9 mouse cellular contexts compared by ENCODE assay signal in the genomic region with DNA sequence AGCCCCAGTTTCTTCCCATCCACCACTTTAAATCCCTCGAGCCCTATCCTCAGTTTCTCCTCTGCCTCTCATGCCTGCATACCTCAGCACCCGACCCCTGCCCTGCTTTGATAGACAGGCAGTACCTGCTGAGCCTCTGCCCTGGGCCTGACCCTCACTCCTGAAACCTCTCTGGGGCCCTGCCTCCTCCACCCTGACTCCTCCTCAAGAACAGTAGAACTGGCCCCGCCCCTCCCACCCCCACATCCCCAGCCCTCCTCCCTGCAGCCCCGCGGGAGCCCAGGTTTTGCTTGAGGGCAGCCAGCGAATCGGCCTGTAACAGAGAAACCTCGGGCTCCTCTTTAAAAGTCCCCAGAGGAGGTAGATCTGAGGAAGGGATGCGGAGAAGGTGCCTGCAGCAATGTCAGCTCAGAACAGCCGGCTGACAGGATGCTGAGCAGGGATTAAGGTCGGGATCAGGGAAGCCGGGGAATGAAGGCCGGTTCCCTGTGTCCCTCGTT. TPM values are rescaled to one million over a fixed set of nuclear protein-coding genes. Genes with fewer than 3 reads are reported as not detected.
DNase-seq lines count a peak whose midpoint lies in the region; ATAC-seq lines count a peak whose summit lies in the region.
"Had no signal": no experiment of that assay in that cellular context is flagged by ENCODE, and none has a peak within 500 bp of the region (broad histone marks: within the 10 kb centered on the region; RNA-seq: fewer than 3 reads in every experiment).

No protein-coding gene starts in this region.

- 6% methylated on average over 14 of the region's 14 CpGs for WGBS in heart, embryonic 12.5 days
- 9% methylated on average over 14 of the region's 14 CpGs for WGBS in limb, embryonic 15.5 days
- WGBS in neural tube, embryonic 12.5 days = 3% methylated on average over 14 of the region's 14 CpGs

- ATAC-seq in heart, embryonic 12.5 days (ENCODE audit: insufficient number of reproducible peaks, low FRiP score) = no peak
- ATAC-seq in limb, embryonic 15.5 days (ENCODE audit: insufficient number of reproducible peaks, low FRiP score, low TSS enrichment, low read depth) = no peak
- 0 out of 2 replicates have a peak, but pooled peaks have one; percentile 30 for ATAC-seq in neural tube, embryonic 12.5 days (ENCODE audit: low FRiP score, low read depth)
- ATAC-seq in erythroid progenitor cell, adult 5-6 weeks (replicated peaks; ENCODE audit: low FRiP score, poor library complexity, severe bottlenecking) = no peak

- peaks cover 15% of the 10 kb centered on the region for H3K4me1 ChIP-seq in heart, embryonic 12.5 days (replicated peaks)
- peaks cover 19% of the 10 kb centered on the region for H3K4me1 ChIP-seq in limb, embryonic 15.5 days
- peaks cover 26% of the 10 kb centered on the region for H3K4me1 ChIP-seq in neural tube, embryonic 12.5 days

- H3K4me2 ChIP-seq in heart, embryonic 12.5 days = peak overlapping the region; percentile 55
- 0 out of 2 replicates have a peak overlapping the region, but pooled peaks have one; percentile 7 for H3K4me2 ChIP-seq in limb, embryonic 15.5 days
- peak overlapping the region; percentile 43 for H3K4me2 ChIP-seq in neural tube, embryonic 12.5 days (replicated peaks)

- no peaks in the 10 kb centered on the region for H3K9me3 ChIP-seq in heart, embryonic 12.5 days (replicated peaks)
- H3K9me3 ChIP-seq in limb, embryonic 15.5 days = no peaks in the 10 kb centered on the region
- H3K9me3 ChIP-seq in neural tube, embryonic 12.5 days = no peaks in the 10 kb centered on the region

- peak overlapping the region; percentile 11; the same call in 1 of the 2 replicates for H3K4me3 ChIP-seq in heart, embryonic 12.5 days
- no peak overlapping the region for H3K4me3 ChIP-seq in limb, embryonic 15.5 days
- 0 out of 2 replicates have a peak overlapping the region, but pooled peaks have one; percentile 7 for H3K4me3 ChIP-seq in neural tube, embryonic 12.5 days

- H3K36me3 ChIP-seq in heart, embryonic 12.5 days = no peaks in the 10 kb centered on the region
- no peaks in the 10 kb centered on the region for H3K36me3 ChIP-seq in limb, embryonic 15.5 days
- no peaks in the 10 kb centered on the region for H3K36me3 ChIP-seq in neural tube, embryonic 12.5 days
- H3K36me3 ChIP-seq: G1E had no signal

- peak overlapping the region; percentile 54; the same call in 1 of the 2 replicates for H3K9ac ChIP-seq in heart, embryonic 12.5 days
- no peak overlapping the region for H3K9ac ChIP-seq in limb, embryonic 15.5 days
- H3K9ac ChIP-seq in neural tube, embryonic 12.5 days = peak overlapping the region; percentile 40; the same call in 1 of the 2 replicates

- no peak overlapping the region for H3K27ac ChIP-seq in heart, embryonic 12.5 days (ENCODE audit: poor library complexity, severe bottlenecking)
- H3K27ac ChIP-seq in limb, embryonic 15.5 days = no peak overlapping the region
- H3K27ac ChIP-seq in neural tube, embryonic 12.5 days = no peak overlapping the region

- DNase-seq in heart, adult 8-10 months (ENCODE audit: low spot score) = no peak
- peak; percentile 68 for DNase-seq in embryo, embryonic 10.5 days (ENCODE audit: low spot score)
- DNase-seq in cerebellum, adult 9-10 months = no peak
- no peak for DNase-seq in ovary, postnatal 10 days (ENCODE audit: low spot score)

- no peaks in the 10 kb centered on the region; the same call in 1 of the 2 replicates for H3K27me3 ChIP-seq in heart, embryonic 12.5 days (replicated peaks)
- H3K27me3 ChIP-seq in limb, embryonic 15.5 days = no peaks in the 10 kb centered on the region
- peaks cover 2% of the 10 kb centered on the region; the same call in 1 of the 2 replicates for H3K27me3 ChIP-seq in neural tube, embryonic 12.5 days (replicated peaks)

RNA-seq across cellular contexts. Expression of a gene that starts 22.5 kb away (rescaled TPM):
- 20.7 and 22.5 TPM in 2 replicates for polyA plus RNA-seq in heart, embryonic 12.5 days (2016; fragmentation: Nextera tagmentation; extraction: Ambion mirVana)
- total RNA-seq in heart, adult 8-10 months (2022) = 10 to 100 TPM; 10.2 to 12.7 (median 10.5) TPM
- 18.2 and 22.4 TPM in 2 replicates for polyA plus RNA-seq in limb, embryonic 15.5 days (2015; fragmentation: Nextera tagmentation; extraction: Ambion mirVana)
- polyA plus RNA-seq in neural tube, embryonic 12.5 days (2016; fragmentation: Nextera tagmentation; extraction: Ambion mirVana) = 30.4 and 31.8 TPM in 2 replicates
- total RNA-seq in erythroid progenitor cell, adult 5-6 weeks (2015; ENCODE audit: low replicate concordance) = 4.0 and 5.4 TPM in 2 replicates
- total RNA-seq in erythroid progenitor cell, adult 5-6 weeks (2017; ENCODE audit: low replicate concordance) = 0.30 and 1.0 TPM in 2 replicates
